Mouse (Mus musculus) megakaryocyte, adult 5-6 weeks (primary cell): ENCODE measurements at regions not wholly inside any gene's neighbourhood (a gene's known extent, or its start where the extent isn't known, plus 50 kb on each side); places are given as distances from the start of the nearest gene placed in this dataset.
"Not testable (repeated sequence)": the region's sequence is repeated elsewhere in the genome, so short reads cannot be mapped to it uniquely, and the experiment has no call there.

Experiments
- ATAC-seq: 2 replicates; pipeline ENCODE4 v1.8.0; 2016; ENCODE audit warnings: mild to moderate bottlenecking, inconsistent platforms; ENCODE audit not compliant: poor library complexity, severe bottlenecking

DNA sequence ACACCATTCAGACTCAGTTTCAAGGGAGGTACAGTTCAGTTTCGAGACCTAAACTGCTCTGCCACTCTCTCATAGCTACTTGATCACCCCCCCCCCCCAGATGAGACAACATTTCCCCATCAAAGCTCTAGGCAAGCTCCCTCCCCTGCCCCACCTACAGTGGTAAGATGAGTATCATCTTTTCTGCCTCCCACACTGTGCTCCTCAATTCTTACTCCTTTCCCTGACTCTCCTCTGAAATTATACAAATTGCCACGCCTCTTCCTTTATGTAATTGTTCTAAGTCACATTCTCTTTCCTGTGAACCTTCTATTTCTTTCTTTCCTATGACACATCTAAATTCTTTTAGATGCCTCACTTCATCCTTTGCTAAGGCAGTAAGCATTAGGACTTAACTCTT, 321.6 kb downstream of the Htr1b start:
- ATAC-seq, result no peak

DNA sequence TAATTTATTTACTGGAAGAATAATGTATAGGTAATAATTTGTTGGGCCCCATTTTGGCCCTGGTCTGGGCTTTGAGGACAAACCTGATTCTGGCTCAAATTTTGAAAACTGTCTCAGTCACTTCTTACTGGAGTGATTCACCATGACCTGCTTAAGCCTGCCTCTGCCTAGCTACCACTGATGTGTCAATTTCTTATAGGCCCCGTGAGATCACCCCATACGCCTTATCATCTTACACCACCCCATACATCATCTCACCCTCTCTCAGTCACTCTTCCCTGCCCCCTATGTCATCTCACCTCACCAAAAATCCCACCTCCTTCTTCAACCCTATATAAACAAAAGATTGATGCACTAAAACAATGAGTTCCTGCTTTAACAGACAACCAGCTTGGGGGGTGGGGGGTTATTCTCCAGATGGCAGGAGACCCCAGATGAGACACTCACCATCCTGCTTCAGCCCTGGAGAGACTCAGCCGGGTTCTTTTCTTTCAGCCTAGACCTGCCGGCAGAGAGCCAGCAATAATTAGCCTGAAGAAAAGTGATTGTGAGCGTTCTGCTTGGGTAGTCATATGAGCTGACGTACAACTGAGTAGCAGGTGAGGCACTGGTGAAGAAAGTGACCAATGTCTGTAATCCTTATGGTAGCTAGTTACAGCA, 325.0 kb downstream of the Htr1b start:
- no peak for ATAC-seq

DNA sequence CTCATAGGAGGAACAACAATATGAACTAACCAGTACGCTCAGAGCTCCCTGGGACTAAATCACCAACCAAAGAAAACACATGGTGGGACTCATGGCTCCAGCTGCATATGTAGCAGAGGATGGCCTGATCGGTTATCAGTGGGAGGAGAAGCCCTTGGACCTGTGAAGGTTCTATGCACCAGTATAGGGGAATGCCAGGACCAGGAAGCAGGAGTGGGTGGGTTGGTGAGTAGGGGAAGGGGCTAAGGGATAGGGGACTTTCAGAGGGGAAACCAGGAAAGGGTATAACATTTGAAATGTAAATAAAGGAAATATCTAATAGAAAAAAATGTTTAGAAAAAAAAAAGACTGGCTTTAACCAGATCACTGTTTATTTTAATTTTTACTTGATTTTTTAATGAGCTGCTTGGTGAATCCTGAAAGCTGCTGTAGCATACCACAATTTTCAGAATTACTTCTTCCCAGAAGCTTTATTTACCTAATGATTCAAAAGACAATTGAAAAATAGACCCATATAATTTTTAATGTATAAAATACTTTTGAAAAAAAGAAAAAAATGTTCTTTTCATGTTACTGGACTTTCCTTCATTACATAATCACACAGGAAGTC, 328.1 kb downstream of the Htr1b start:
- no peak for ATAC-seq

DNA sequence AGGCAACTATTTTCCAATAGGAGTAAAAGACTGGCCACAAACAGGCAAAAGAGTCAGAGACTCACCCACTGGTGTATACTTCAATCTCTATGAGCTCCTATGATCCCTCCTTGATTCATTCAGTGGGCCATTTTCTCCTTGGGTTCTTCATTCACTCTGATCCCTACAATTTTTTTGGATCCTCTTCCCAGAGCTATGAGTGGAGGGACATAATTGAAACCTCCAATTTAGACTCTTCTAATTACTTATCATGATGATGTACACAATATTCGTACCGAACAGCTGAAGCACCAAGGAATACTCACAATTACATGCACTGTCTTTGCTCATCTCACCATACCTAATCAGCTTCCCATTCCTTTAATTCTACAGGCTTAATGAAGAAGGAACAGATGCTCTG, 357.9 kb downstream of the Htr1b start:
- ATAC-seq, result no peak

DNA sequence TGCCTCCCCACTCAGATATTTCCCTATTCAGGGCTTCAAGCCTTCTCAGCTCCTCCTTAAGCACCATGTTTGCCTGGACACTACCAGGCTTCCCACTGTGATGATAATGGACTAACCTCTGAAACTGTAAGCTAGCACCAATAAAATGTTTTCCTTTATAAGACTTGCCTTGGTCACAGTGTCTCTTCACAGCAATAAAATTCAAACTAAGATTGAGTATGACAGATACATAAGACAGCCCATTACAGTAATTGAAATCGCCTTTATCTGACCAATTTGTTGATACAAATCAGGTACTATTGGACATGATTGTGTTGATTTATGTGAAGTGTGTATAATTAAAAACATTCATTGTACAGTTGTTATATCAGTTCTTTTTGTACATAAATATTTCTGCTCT, 358.3 kb downstream of the Htr1b start:
- no peak for ATAC-seq

DNA sequence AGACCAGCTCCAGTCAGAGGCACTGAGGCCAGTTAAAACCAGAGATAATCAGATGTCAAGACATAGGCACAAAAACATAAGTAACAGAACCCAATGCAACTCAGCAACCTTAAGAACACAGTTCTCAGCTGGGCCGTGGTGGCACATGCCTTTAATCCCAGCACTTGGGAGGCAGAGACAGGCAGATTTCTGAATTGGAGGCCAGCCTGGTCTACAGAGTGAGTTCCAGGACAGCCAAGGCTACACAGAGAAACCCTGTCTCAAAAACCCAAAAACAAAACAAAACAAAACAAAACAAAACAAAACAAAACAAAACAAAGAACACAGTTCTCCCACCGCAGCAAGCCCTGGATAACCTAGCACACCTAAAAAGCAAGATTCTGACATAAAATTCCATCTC, 408.7 kb downstream of the Htr1b start:
- not testable (repeated sequence) for ATAC-seq

DNA sequence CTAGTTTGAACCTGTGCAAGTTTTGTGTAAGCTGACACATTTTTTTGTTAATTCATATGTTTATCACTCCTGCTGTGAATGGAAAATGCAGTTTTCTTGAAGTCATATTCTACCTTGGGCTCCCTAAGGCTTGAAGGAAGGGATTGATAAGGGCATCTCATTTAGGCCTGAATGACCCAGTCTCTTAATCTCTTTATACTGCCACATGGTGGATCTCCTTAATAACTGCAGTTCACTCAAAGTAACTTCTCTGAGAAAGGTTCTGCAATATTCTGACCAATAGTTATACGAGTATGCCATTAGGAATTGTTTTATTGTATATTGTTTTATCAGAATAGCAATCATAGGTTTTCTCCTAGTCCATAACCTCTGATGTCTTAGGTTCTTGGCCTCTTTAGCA, 415.7 kb downstream of the Htr1b start:
- no peak for ATAC-seq

DNA sequence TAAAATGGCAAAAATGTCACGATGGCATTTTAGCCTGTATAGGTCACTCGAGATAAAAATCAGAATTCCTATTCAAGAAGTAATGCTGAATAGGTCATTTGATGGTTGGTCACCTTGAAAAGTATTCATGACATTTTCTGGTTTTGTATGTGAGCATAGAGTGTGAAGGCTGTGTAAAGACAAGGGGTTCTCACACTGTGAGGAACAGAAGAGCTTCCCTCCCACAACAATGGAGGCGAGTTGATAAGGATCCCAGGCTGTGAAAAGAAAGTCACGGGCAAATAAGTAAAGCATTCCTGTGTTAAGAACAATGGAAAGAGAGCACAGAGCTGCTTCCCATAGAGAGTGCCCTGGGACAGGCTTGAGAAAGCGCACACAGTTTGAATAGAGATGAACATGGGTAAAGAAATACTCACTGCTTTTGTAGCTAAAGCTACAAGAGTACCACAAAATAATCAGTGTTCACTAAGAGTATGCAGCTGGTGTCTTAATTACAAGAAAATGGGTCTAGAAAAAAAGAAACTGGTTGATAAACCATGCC, 418.0 kb downstream of the Htr1b start:
- no peak for ATAC-seq

DNA sequence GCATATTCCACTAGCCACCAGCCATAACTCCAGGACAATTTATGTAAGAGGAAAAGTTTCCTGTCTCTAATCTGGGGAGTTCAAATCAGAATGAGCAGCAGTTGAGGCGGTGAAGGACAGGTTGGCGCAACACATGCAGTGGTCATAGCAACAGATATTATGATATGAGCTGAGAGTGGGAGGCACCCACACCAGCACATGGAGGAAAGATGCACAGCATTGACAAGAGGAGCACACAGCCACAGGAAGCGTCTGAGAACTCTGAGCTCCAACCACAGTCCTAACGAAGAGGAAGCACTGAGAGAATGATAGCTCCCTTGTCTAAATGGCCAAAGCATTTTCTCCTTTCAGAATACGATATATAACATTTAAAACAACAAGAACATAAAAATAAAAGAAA, 418.9 kb downstream of the Htr1b start:
- peak; percentile 89 for ATAC-seq

DNA sequence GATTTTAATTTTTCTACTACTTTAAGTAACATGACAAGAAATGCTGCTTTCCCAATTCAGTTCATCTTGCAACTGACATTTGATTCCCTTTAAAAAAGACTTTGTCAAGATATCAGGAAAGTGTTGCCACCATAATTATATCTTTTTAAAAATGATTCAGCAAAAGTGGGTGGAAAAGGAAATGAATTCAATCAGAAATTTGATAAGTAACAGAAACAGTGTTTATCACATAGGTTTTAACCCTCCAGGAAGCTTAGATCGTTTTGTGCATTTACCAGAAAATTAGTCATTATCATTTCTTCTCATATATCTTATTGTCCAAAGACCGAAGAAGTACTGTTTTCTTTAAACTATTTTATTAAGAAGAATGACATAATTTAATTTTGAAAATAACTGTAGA, 441.0 kb downstream of the Htr1b start:
- no peak for ATAC-seq
